Mouse (Mus musculus) kidney, embryonic 15.5 days (tissue): ENCODE measurements around the gene Fmn2. TPM values are rescaled to one million over a fixed set of nuclear protein-coding genes. Genes with fewer than 3 reads are reported as not detected.
A peak's percentile ranks its signal among the peaks of the same experiment; 100 is the strongest.

Experiments used
- ATAC-seq: fragments of 200-750 bp; cut with Nextera tagmentation; replicated peaks from 2 replicates; pipeline ENCODE4 v1.8.0; 2017; ENCODE audit warnings: moderate TSS enrichment; ENCODE audit not compliant: low FRiP score
- H3K27ac ChIP-seq: fragments of 300-500 bp; sonication (generic); 2 replicates; pipeline ENCODE4 v1.5.1; 2015; ENCODE audit warnings: mild to moderate bottlenecking, inconsistent platforms
- H3K27me3 ChIP-seq: fragments of 300-500 bp; sonication (generic); 2 replicates; pipeline ENCODE4 v1.6.1; 2015; ENCODE audit warnings: inconsistent platforms
- H3K36me3 ChIP-seq: fragments of 300-500 bp; sonication (generic); 2 replicates; pipeline ENCODE4 v1.6.1; 2015; ENCODE audit warnings: inconsistent platforms
- H3K4me1 ChIP-seq: fragments of 300-500 bp; sonication (generic); 2 replicates; pipeline ENCODE4 v1.6.1; 2015; ENCODE audit warnings: inconsistent platforms
- H3K4me2 ChIP-seq: fragments of 300-500 bp; sonication (generic); 2 replicates; pipeline ENCODE4 v1.6.1; 2015; ENCODE audit warnings: moderate library complexity, mild to moderate bottlenecking, inconsistent platforms
- H3K4me3 ChIP-seq: fragments of 300-500 bp; sonication (generic); replicated peaks from 2 replicates; pipeline ENCODE4 v1.5.1; 2015; ENCODE audit warnings: mild to moderate bottlenecking, inconsistent platforms
- H3K9ac ChIP-seq: fragments of 300-500 bp; sonication (generic); 2 replicates; pipeline ENCODE4 v1.6.1; 2015; ENCODE audit warnings: mild to moderate bottlenecking, inconsistent platforms
- H3K9me3 ChIP-seq: fragments of 300-500 bp; sonication (generic); replicated peaks from 2 replicates; pipeline ENCODE4 v1.6.1; 2016; ENCODE audit warnings: inconsistent platforms
- WGBS: fragments of 180-500 bp; shearing (Covaris S2); methylation state at CpG from one replicate; pipeline ENCODE4 v1.1.7; 2015; ENCODE audit warnings: mixed read lengths; 5-methylcytosine and 5-hydroxymethylcytosine counted together
- polyA plus RNA-seq: library from polyadenylated mRNA; unstranded; fragments of >200 nt; fragmentation: Nextera tagmentation; extraction: Ambion mirVana; gene quantifications from 2 replicates; pipeline ENCODE4 v1.2.1, GENCODE M21; 2015

Gene Fmn2
- polyA plus RNA-seq: 0.59 and 0.95 TPM in 2 replicates

DNA sequence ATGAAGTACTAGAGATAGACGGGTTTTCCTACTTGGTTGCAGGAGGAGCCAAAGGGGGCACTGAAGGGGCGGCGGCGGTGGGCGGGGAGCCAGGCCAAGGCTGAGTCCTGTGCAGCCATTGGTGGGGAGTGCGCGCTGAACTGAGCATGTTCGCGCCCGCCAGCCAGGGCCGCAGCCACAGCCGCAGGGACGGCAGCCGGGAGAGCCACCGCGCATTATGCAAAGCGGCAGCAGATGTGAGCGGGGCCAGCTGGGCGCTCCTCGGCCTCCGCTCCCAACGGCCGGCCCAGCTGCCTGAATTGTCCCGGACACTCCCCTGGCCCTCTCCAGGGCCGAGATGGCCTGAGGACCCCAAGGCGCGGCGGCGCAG is at the start of gene Fmn2:
Gene Fmn2 (plus strand): TSS at position 165 of the 370 bp plus-strand sequence.
- H3K4me1 ChIP-seq: peaks cover 24% of the 10 kb centered on the region
- ATAC-seq: peak; percentile 97
- no peaks in the 10 kb centered on the region for H3K9me3 ChIP-seq
- H3K9ac ChIP-seq: peak within 1 kb of the TSS; percentile 55
- peak within 1 kb of the TSS; percentile 63 for H3K4me3 ChIP-seq
- WGBS: under 1% methylated on average over 29 of the region's 29 CpGs
- H3K4me2 ChIP-seq: peak within 1 kb of the TSS; percentile 100
- H3K27ac ChIP-seq: no peak within 1 kb of the TSS
- no peaks in the 10 kb centered on the region for H3K36me3 ChIP-seq
- peaks cover 22% of the 10 kb centered on the region for H3K27me3 ChIP-seq

- no peaks in the 10 kb centered on the region for H3K27me3 ChIP-seq
- no peak overlapping the region for H3K4me3 ChIP-seq
- 77% methylated on average over 2 of the region's 2 CpGs for WGBS
- no peaks in the 10 kb centered on the region for H3K36me3 ChIP-seq
- no peaks in the 10 kb centered on the region for H3K9me3 ChIP-seq
- no peak overlapping the region for H3K9ac ChIP-seq
- no peak for ATAC-seq
- no peak overlapping the region for H3K4me2 ChIP-seq
- H3K27ac ChIP-seq: no peak overlapping the region
- H3K4me1 ChIP-seq: no peaks in the 10 kb centered on the region
Measured at GRCm38 (mm10) chr1:174455100-174455499, 46.5 kb upstream of the Fmn2 start.

- 86% methylated on average over 3 of the region's 3 CpGs for WGBS
- Histone ChIP-seq H3K27ac (no peak overlapping the region), H3K36me3 (no peaks in the 10 kb centered on the region), H3K4me3 (no peak overlapping the region), H3K4me1 (no peaks in the 10 kb centered on the region), H3K9ac (no peak overlapping the region), H3K9me3 (no peaks in the 10 kb centered on the region), H3K27me3 (no peaks in the 10 kb centered on the region; the same call in 1 of the 2 replicates), H3K4me2 (no peak overlapping the region)
- no peak for ATAC-seq
Measured at GRCm38 (mm10) chr1:174465385-174465784, 36.2 kb upstream of the Fmn2 start.

DNA sequence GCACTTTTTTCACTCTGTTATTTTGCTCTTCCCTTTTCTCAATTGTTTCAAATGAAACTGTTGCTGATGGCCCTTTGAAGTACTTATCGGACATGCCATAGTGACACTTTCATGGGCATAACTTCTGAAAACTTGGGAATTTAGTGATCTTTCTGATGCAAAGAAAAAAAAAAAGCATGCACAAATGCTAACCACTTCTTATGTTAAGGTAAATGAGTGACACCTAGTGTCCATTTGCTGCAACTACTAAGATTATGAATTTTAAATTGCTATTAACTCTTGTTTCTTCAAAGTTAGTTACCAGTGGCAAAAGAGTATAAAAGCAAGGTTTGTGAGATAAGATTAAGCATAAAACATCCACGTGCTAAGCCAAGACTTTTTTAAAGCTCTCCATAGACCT is 35.4 kb upstream of the Fmn2 start:
- H3K9me3 ChIP-seq: no peaks in the 10 kb centered on the region
- H3K27ac ChIP-seq: no peak overlapping the region
- no peak overlapping the region for H3K9ac ChIP-seq
- no peaks in the 10 kb centered on the region for H3K4me1 ChIP-seq
- no peak overlapping the region for H3K4me3 ChIP-seq
- H3K36me3 ChIP-seq: no peaks in the 10 kb centered on the region
- H3K4me2 ChIP-seq: no peak overlapping the region
- H3K27me3 ChIP-seq: no peaks in the 10 kb centered on the region; the same call in 1 of the 2 replicates
- ATAC-seq: no peak
- WGBS: 35% methylated on average over 2 of the region's 2 CpGs

DNA sequence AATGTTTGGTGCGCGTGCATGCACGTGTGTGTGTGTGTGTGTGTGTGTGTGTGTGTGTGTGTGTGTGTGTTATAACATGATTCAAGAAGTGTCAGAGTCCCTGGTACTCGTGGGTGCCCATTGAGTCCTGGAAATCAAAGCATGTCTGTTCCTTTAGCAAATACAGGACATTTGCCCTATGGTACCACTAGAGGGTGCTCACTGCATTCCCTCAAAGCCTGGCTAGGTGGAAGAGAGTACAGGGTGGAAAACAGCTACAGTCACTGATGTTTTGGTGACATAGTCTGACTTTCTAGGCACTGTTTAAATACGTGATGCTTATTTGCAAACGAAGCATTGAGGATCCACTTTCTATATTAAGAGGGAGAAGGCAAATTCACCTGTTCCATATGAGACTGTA is 31.9 kb upstream of the Fmn2 start:
- 5% methylated on average over 6 of the region's 6 CpGs for WGBS

DNA sequence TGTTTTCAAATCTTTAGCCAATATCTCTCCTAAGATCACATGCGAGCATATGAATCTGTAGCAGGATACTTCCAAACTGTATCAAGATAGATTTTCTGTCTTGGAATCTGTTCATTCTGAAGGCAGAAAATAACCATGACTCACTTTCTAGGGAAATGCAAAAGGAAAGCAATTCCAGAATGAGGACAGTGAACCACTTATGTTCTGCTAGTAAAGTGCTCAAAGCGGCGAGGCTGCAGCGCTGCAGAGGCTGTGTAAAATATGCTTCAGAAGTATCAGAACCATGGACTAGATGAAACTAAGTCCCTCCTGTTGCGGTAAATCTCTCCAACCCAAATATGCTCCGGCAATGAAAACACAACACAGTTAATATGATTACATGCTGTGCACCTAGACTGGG is 19.1 kb upstream of the Fmn2 start:
- Histone ChIP-seq H3K4me2 (no peak overlapping the region), H3K4me1 (no peaks in the 10 kb centered on the region), H3K27ac (no peak overlapping the region), H3K27me3 (no peaks in the 10 kb centered on the region), H3K9ac (no peak overlapping the region), H3K4me3 (no peak overlapping the region), H3K36me3 (no peaks in the 10 kb centered on the region), H3K9me3 (no peaks in the 10 kb centered on the region)
- no peak for ATAC-seq
- 93% methylated on average over 6 of the region's 6 CpGs for WGBS

More for the DNA sequence above, 31.9 kb upstream of the Fmn2 start:
- Histone ChIP-seq H3K4me1 (no peaks in the 10 kb centered on the region), H3K9me3 (no peaks in the 10 kb centered on the region), H3K36me3 (no peaks in the 10 kb centered on the region), H3K4me3 (no peak overlapping the region), H3K27ac (no peak overlapping the region), H3K4me2 (no peak overlapping the region), H3K27me3 (no peaks in the 10 kb centered on the region; the same call in 1 of the 2 replicates), H3K9ac (no peak overlapping the region)
- ATAC-seq: peak; percentile 79

DNA sequence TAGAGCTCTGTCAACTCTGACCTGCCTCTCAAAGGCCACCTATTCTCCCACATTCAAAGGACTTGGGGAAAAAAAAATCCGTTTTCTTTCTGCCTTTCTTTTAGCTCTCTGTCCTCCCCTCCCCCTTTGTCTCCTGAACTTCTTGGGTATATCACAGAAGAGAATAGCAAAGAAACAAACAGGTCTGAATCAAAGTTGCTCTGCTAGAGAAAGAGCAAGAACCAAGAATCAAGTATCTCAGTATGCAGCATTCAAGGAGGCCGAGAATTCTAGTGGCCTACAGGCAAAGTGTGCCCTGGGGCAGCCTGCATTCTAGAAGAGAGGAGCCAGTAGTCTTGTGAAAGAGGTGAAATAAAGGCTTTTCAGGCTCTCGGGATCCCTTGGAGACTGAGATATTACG is 1.6 kb upstream of the Fmn2 start:
- Histone ChIP-seq H3K9ac (no peak overlapping the region), H3K27me3 (peaks cover 22% of the 10 kb centered on the region), H3K4me3 (no peak overlapping the region), H3K4me1 (peaks cover 24% of the 10 kb centered on the region), H3K27ac (no peak overlapping the region), H3K36me3 (no peaks in the 10 kb centered on the region), H3K4me2 (no peak overlapping the region), H3K9me3 (no peaks in the 10 kb centered on the region)
- 67% methylated on average over 4 of the region's 4 CpGs for WGBS
- no peak for ATAC-seq

DNA sequence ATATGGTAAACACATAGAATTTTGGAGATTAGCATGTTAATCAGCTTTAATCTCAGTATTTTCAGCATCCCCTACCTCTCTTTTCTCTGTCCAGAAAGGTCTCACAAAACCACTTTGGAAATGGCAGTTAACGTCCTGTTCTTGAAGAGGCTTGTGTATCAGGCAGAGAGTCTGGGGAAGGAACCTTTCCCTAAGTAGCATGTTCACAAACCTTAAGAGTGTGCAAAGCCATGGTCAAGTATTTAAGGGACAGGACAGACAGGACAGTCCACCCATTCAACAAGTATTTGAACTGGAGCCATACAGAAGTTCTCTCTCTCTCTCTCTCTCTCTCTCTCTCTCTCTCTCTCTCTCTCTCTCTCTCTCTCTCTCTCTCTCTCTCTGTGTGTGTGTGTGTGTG is 614 bp upstream of the Fmn2 start:
- Histone ChIP-seq H3K9ac (no peak overlapping the region), H3K4me3 (no peak overlapping the region), H3K9me3 (no peaks in the 10 kb centered on the region), H3K36me3 (no peaks in the 10 kb centered on the region), H3K27me3 (peaks cover 22% of the 10 kb centered on the region), H3K4me2 (peak overlapping the region; percentile 100; the same call in 1 of the 2 replicates), H3K27ac (no peak overlapping the region), H3K4me1 (peaks cover 24% of the 10 kb centered on the region)
- ATAC-seq: no peak
- WGBS: 39% methylated on average over 1 of the region's 1 CpGs

DNA sequence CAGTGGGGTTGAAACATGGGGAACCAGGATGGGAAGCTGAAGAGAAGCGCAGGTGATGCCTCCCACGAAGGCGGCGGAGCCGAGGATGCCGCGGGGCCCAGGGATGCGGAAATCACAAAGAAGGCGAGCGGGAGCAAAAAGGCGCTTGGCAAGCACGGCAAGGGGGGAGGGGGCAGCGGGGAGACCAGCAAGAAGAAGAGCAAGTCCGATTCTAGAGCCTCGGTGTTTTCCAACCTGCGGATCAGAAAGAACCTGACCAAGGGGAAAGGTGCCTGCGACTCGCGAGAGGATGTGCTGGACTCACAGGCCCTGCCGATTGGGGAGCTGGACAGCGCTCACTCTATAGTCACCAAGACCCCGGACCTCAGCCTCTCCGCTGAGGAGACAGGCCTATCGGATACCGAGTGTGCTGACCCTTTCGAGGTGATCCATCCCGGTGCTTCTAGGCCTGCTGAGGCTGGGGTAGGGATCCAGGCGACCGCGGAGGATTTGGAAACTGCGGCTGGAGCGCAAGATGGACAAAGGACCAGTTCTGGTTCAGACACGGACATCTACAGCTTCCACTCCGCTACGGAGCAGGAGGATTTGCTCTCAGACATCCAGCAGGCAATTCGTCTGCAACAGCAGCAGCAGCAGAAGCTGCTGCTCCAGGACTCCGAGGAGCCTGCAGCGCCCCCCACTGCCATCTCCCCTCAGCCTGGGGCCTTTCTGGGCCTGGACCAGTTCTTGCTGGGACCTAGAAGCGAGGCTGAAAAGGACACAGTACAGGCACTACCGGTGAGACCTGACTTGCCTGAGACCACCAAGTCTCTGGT is 613 bp downstream of the Fmn2 start:
- no peaks in the 10 kb centered on the region for H3K9me3 ChIP-seq
- H3K4me3 ChIP-seq: peak overlapping the region; percentile 63
- peak overlapping the region; percentile 100 for H3K4me2 ChIP-seq
- peaks cover 24% of the 10 kb centered on the region for H3K4me1 ChIP-seq
- no peak overlapping the region for H3K27ac ChIP-seq
- peaks cover 22% of the 10 kb centered on the region for H3K27me3 ChIP-seq
- no peaks in the 10 kb centered on the region for H3K36me3 ChIP-seq
- peak; percentile 76 for ATAC-seq
- WGBS: under 1% methylated on average over 40 of the region's 40 CpGs
- H3K9ac ChIP-seq: peak overlapping the region; percentile 55

GRCm38 (mm10) chr1:174502846-174503745 is 1.5 kb downstream of the Fmn2 start:
- Histone ChIP-seq H3K4me1 (peaks cover 24% of the 10 kb centered on the region), H3K27ac (no peak overlapping the region), H3K27me3 (peaks cover 22% of the 10 kb centered on the region), H3K4me3 (peak overlapping the region; percentile 63), H3K36me3 (no peaks in the 10 kb centered on the region), H3K9ac (peak overlapping the region; percentile 55), H3K4me2 (peak overlapping the region; percentile 100), H3K9me3 (no peaks in the 10 kb centered on the region)
- under 1% methylated on average over 53 of the region's 53 CpGs for WGBS
- peak; percentile 35 for ATAC-seq

DNA sequence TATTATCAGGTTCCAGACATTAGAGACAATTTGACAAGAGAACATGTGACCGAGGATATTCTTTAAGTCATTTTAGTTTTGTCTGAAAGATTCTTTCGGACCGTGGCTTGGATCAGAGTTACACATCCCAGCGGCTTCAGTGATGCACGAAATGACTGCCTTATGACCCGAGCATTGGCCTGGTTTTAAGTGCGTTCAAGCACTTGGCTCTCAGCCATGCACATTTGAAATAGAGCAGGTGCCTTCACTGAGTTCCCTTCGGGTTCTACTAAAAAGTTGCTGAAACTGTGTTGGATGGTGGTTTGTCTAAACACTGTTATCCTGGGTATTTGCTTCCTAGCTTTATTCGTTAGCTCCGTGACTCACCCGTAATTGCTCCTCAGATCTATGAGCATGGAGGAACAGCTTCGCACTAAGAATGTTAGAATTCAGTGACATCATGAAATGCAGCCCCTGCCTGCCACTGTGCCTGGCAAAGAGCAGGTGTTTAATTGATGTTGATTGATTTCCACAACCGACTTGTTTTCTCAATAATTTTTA is 7.0 kb downstream of the Fmn2 start:
- ATAC-seq: no peak
- Histone ChIP-seq H3K27ac (no peak overlapping the region), H3K9me3 (no peaks in the 10 kb centered on the region), H3K27me3 (peaks cover 7% of the 10 kb centered on the region; the same call in 1 of the 2 replicates), H3K4me2 (no peak overlapping the region), H3K36me3 (no peaks in the 10 kb centered on the region), H3K4me3 (no peak overlapping the region), H3K4me1 (peaks cover 1% of the 10 kb centered on the region), H3K9ac (no peak overlapping the region)
- 43% methylated on average over 13 of the region's 13 CpGs for WGBS

DNA sequence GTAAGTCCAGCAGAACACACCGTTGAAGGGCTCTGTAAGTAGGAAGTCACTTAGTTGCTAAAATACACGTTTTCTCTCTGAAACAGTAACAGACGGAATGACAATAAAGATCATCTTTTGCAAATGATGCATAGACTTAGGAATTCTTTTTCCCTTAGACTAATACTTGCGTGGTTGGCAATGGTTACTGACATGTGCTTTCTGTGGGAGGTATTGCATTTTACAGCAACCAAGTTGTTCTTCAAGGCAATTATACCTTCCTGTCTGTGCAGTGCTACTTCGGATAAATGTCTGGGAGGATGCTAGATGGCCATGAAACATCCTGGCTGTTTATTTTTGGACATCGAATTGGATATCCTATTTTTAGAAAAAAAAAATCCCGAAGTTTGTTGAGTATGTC is 11.8 kb downstream of the Fmn2 start:
- H3K27ac ChIP-seq: no peak overlapping the region
- H3K27me3 ChIP-seq: no peaks in the 10 kb centered on the region
- H3K4me3 ChIP-seq: no peak overlapping the region
- no peak overlapping the region for H3K4me2 ChIP-seq
- H3K36me3 ChIP-seq: no peaks in the 10 kb centered on the region
- H3K4me1 ChIP-seq: no peaks in the 10 kb centered on the region
- no peaks in the 10 kb centered on the region for H3K9me3 ChIP-seq
- H3K9ac ChIP-seq: no peak overlapping the region
- ATAC-seq: no peak
- 79% methylated on average over 7 of the region's 7 CpGs for WGBS
